Mouse (Mus musculus) intestine, embryonic 15.5 days (tissue): Measurements from ENCODE around the gene Nrip1. TPM values are rescaled to one million over a fixed set of nuclear protein-coding genes. Genes with fewer than 3 reads are reported as not detected.

ENCODE experiments used
- ATAC-seq: fragments of 200-750 bp; cut with Nextera tagmentation; 2 replicates; pipeline ENCODE4 v1.8.0; 2017; ENCODE audit warnings: moderate TSS enrichment, moderate library complexity
- H3K27ac ChIP-seq: fragments of 300-500 bp; sonication (generic); 2 replicates; pipeline ENCODE4 v1.5.1; 2015; ENCODE audit warnings: mild to moderate bottlenecking, inconsistent platforms
- H3K27me3 ChIP-seq: fragments of 300-500 bp; sonication (generic); replicated peaks from 2 replicates; pipeline ENCODE4 v1.6.1; 2015; ENCODE audit warnings: inconsistent platforms
- H3K36me3 ChIP-seq: fragments of 300-500 bp; sonication (generic); 2 replicates; pipeline ENCODE4 v1.6.1; 2015; ENCODE audit warnings: inconsistent platforms
- H3K4me1 ChIP-seq: fragments of 300-500 bp; sonication (generic); replicated peaks from 2 replicates; pipeline ENCODE4 v1.6.1; 2015; ENCODE audit warnings: inconsistent platforms
- H3K4me2 ChIP-seq: fragments of 300-500 bp; sonication (generic); replicated peaks from 2 replicates; pipeline ENCODE4 v1.6.1; 2015; ENCODE audit warnings: mild to moderate bottlenecking, inconsistent platforms
- H3K4me3 ChIP-seq: fragments of 300-500 bp; sonication (generic); replicated peaks from 2 replicates; pipeline ENCODE4 v1.5.1; 2015; ENCODE audit warnings: inconsistent platforms
- H3K9ac ChIP-seq: fragments of 300-500 bp; sonication (generic); 2 replicates; pipeline ENCODE4 v1.6.1; 2015; ENCODE audit warnings: inconsistent platforms
- H3K9me3 ChIP-seq: fragments of 300-500 bp; sonication (generic); 2 replicates; pipeline ENCODE4 v1.6.1; 2016; ENCODE audit warnings: inconsistent platforms
- WGBS: fragments of 180-500 bp; shearing (Covaris S2); methylation state at CpG from one replicate; pipeline ENCODE4 v1.1.7; 2015; 5-methylcytosine and 5-hydroxymethylcytosine counted together
- polyA plus RNA-seq: library from polyadenylated mRNA; unstranded; fragments of >200 nt; fragmentation: Nextera tagmentation; extraction: Ambion mirVana; gene quantifications from 2 replicates; pipeline ENCODE4 v1.2.1, GENCODE M21; 2015

The Nrip1 gene
- polyA plus RNA-seq, 1 experiment from 2014 or later: 36.6 TPM

- H3K36me3 ChIP-seq: no peaks in the 10 kb centered on the region
- no peak overlapping the region for H3K4me2 ChIP-seq
- H3K9ac ChIP-seq: no peak overlapping the region
- no peaks in the 10 kb centered on the region for H3K4me1 ChIP-seq
- no peaks in the 10 kb centered on the region for H3K27me3 ChIP-seq
- H3K4me3 ChIP-seq: no peak overlapping the region
- no peak overlapping the region for H3K27ac ChIP-seq
- no peak for ATAC-seq
- WGBS: 92% methylated on average over 6 of the region's 6 CpGs
- H3K9me3 ChIP-seq: no peaks in the 10 kb centered on the region
Observed at GRCm38 (mm10) chr16:76303436-76303835, 70.2 kb downstream of the Nrip1 start.

- WGBS: 44% methylated on average over 7 of the region's 7 CpGs
- peak; percentile 26; the same call in 1 of the 2 replicates for ATAC-seq
- H3K4me3 ChIP-seq: no peak overlapping the region
- no peak overlapping the region for H3K4me2 ChIP-seq
- H3K27ac ChIP-seq: no peak overlapping the region
- H3K4me1 ChIP-seq: no peaks in the 10 kb centered on the region
- H3K27me3 ChIP-seq: no peaks in the 10 kb centered on the region
- H3K9ac ChIP-seq: no peak overlapping the region
- H3K36me3 ChIP-seq: no peaks in the 10 kb centered on the region
- H3K9me3 ChIP-seq: no peaks in the 10 kb centered on the region
Observed at GRCm38 (mm10) chr16:76301728-76302050, 71.9 kb downstream of the Nrip1 start.

DNA sequence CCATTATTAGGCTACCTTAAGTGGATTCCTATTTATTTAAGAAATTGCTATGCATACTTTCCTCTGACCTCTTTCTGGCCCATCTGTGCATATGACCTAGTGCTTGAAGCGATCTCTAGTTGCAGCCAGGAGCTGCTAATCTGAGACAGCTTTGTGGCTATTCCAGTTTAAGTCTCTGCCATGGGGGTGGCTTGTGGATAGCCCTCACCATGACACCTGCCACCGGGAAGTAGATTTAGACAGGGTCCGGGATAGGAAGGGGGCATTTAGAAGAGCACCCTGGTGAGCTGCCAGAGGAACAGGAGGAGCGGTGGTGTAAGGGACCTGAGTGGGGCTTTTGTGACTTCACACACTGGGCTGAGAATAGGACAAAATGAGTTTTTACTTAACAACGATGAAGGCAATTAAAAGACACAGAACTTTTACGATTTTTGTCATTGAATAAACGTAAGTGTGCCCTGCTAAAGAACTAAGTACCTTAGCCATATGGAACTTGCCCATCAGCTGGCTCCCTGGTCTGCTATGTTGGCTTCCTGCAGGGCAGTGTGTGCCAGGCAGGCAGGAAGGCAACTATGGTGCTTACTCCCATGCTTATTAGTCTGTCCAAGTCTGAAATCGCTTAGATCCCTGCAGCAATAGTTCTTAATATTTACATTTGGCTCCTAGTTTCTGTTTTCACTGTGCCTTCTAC lies 72.4 kb downstream of the Nrip1 start:
- no peaks in the 10 kb centered on the region for H3K9me3 ChIP-seq
- no peaks in the 10 kb centered on the region for H3K27me3 ChIP-seq
- H3K4me2 ChIP-seq: no peak overlapping the region
- no peaks in the 10 kb centered on the region for H3K4me1 ChIP-seq
- H3K9ac ChIP-seq: no peak overlapping the region
- WGBS: 72% methylated on average over 8 of the region's 8 CpGs
- H3K4me3 ChIP-seq: no peak overlapping the region
- H3K27ac ChIP-seq: no peak overlapping the region
- H3K36me3 ChIP-seq: no peaks in the 10 kb centered on the region
- ATAC-seq: 0 out of 2 replicates have a peak, but pooled peaks have one; percentile 22

DNA sequence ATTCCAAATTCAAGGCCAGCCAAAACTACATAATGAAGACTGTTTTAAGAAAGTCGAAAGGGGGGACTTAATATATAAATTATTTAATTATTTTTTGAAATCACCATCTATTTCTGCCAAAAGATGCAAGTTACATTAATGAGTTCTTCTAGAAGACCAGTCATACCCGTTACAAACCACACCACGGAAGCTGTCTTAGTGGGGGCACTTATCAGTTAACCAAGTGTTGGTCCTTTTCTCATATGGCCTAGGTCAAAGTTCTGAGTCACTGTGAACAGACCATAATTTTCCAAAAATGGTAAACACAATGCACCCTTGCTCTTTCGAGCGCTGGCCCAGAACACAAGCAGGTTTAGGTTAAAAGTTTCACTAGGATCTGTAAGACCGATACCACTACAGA lies 73.2 kb downstream of the Nrip1 start:
- no peak for ATAC-seq
- Histone ChIP-seq H3K9ac (no peak overlapping the region), H3K9me3 (no peaks in the 10 kb centered on the region), H3K4me2 (no peak overlapping the region), H3K4me3 (no peak overlapping the region), H3K27ac (no peak overlapping the region), H3K4me1 (no peaks in the 10 kb centered on the region), H3K36me3 (no peaks in the 10 kb centered on the region), H3K27me3 (no peaks in the 10 kb centered on the region)
- WGBS: 89% methylated on average over 6 of the region's 6 CpGs

DNA sequence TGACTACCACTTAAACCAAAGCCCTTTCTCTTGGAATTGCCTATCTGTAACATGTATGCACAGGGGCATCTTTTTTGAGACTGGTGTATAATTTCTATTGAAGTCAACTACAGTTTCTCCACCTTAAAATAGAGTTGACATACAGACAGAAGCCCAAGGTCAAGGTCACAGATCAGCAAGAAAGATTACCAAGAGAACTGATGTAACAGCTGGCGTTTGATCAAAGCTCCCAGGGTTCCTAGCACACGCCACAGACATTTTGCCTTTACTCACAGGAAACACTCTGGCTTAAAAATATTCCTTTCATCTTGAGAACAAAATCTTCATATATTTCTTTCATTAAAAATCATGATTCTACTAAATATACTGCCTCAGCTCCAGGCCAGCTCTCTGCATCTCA lies 74.1 kb downstream of the Nrip1 start:
- Histone ChIP-seq H3K4me2 (no peak overlapping the region), H3K9me3 (no peaks in the 10 kb centered on the region), H3K27me3 (no peaks in the 10 kb centered on the region), H3K4me1 (no peaks in the 10 kb centered on the region; the same call in 1 of the 2 replicates), H3K27ac (no peak overlapping the region), H3K4me3 (no peak overlapping the region), H3K9ac (no peak overlapping the region), H3K36me3 (peaks cover 3% of the 10 kb centered on the region; the same call in 1 of the 2 replicates)
- no peak for ATAC-seq
- 57% methylated on average over 2 of the region's 2 CpGs for WGBS

- no peaks in the 10 kb centered on the region for H3K9me3 ChIP-seq
- no peak overlapping the region for H3K4me2 ChIP-seq
- no peaks in the 10 kb centered on the region for H3K27me3 ChIP-seq
- peaks cover 2% of the 10 kb centered on the region for H3K4me1 ChIP-seq
- no peak overlapping the region for H3K4me3 ChIP-seq
- ATAC-seq: no peak
- H3K27ac ChIP-seq: no peak overlapping the region
- no peak overlapping the region for H3K9ac ChIP-seq
- H3K36me3 ChIP-seq: peaks cover 27% of the 10 kb centered on the region
- 85% methylated on average over 14 of the region's 14 CpGs for WGBS
Observed at GRCm38 (mm10) chr16:76295322-76295721, 78.3 kb downstream of the Nrip1 start.

GRCm38 (mm10) chr16:76294550-76294949 lies 79.1 kb downstream of the Nrip1 start:
- H3K27ac ChIP-seq: peak overlapping the region; percentile 54
- ATAC-seq: peak; percentile 11; the same call in 1 of the 2 replicates

DNA sequence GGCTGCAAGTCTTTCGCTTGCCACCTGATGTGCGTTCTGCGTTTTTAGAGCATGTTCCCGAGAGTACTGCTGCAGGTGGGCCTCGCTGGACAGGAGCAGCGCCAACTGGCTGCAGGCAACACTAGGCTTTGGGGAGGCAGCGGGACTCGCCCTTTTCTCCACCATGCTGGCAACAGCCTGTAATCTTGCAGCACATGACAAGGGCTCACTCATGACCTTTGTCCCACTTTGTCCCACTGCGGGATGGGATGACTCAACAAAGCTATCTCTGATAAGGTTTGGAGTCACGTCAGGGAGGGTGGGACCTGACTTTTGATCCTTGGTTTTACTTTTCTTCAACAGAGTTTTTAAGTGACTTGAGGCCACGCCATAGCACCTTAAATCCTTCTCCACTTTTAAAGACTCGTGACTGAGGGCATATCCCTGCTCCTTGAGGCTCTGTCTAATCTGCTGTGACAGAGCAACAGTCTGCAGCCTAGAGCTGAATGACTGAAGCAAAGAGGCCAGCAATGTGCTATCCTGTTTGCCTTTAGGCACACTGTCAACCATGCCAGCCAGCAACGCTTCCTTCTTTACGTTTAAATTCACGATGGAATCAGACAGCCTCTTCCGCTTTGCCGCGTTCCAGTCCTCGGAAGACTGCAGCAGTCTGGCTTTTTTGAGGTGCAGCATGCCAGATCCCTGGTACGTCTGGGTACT lies 79.7 kb downstream of the Nrip1 start:
- peak; percentile 96 for ATAC-seq
- no peaks in the 10 kb centered on the region for H3K9me3 ChIP-seq
- H3K9ac ChIP-seq: no peak overlapping the region
- H3K27me3 ChIP-seq: no peaks in the 10 kb centered on the region
- no peak overlapping the region for H3K4me3 ChIP-seq
- H3K27ac ChIP-seq: peak overlapping the region; percentile 54
- no peak overlapping the region; the same call in 1 of the 2 replicates for H3K4me2 ChIP-seq
- WGBS: 73% methylated on average over 20 of the region's 20 CpGs
- H3K4me1 ChIP-seq: peaks cover 2% of the 10 kb centered on the region
- H3K36me3 ChIP-seq: peaks cover 27% of the 10 kb centered on the region

More at GRCm38 (mm10) chr16:76294550-76294949, 79.1 kb downstream of the Nrip1 start:
- Histone ChIP-seq H3K4me3 (no peak overlapping the region), H3K9ac (no peak overlapping the region), H3K4me1 (peaks cover 2% of the 10 kb centered on the region), H3K36me3 (peaks cover 27% of the 10 kb centered on the region), H3K4me2 (no peak overlapping the region; the same call in 1 of the 2 replicates), H3K27me3 (no peaks in the 10 kb centered on the region), H3K9me3 (no peaks in the 10 kb centered on the region)
- 75% methylated on average over 15 of the region's 15 CpGs for WGBS

DNA sequence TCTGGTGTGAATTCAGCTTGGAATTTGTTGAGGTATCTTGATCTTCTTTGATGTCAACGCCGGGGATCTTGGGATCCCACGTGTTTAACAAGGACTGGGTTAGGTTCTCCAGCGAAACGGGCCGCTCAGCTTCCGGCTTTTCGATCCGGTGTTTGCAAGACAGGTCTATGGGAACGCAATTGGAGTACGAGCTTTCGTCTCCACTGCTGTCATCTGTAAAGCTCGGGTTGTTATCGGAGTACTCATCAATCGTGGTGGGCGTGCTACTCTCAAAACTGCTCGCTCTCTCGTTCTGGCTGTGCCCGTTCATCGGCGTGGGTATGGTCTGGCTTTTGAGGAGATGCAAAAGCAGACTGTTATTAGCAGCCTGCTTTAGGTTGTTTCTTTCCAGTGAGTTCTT lies 80.5 kb downstream of the Nrip1 start:
- Histone ChIP-seq H3K9ac (no peak overlapping the region), H3K27ac (no peak overlapping the region), H3K36me3 (peaks cover 27% of the 10 kb centered on the region), H3K4me2 (no peak overlapping the region), H3K4me1 (peaks cover 2% of the 10 kb centered on the region), H3K9me3 (no peaks in the 10 kb centered on the region), H3K4me3 (no peak overlapping the region), H3K27me3 (no peaks in the 10 kb centered on the region)
- ATAC-seq: peak; percentile 3; the same call in 1 of the 2 replicates
- whole genome bisulfite sequencing: 93% methylated on average over 21 of the region's 21 CpGs

- Histone ChIP-seq H3K27me3 (no peaks in the 10 kb centered on the region), H3K36me3 (peaks cover 27% of the 10 kb centered on the region), H3K4me3 (no peak overlapping the region), H3K4me2 (no peak overlapping the region), H3K27ac (no peak overlapping the region), H3K9me3 (no peaks in the 10 kb centered on the region), H3K9ac (no peak overlapping the region), H3K4me1 (peaks cover 2% of the 10 kb centered on the region)
- no peak for ATAC-seq
- WGBS: 62% methylated on average over 15 of the region's 15 CpGs
Observed at GRCm38 (mm10) chr16:76292656-76293055, 81.0 kb downstream of the Nrip1 start.

DNA sequence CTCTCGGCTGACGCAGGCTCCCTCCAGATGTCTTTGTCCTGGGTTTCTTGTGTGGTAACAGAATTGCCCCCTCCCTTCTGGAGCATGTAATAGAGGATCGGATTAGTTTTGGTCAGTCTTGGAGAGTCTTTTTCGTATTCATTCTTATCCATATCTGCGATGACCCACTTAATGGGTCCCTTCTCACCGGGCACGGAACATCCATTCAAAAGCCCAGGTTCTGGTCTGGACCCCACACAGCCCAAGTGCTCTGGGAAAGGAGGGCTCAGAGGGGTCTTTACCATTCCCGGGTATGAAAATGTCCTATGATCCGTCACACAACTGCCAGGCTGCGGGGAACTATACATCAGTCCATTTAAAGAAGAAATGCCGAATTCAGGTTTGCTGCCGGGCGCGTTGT lies 82.3 kb downstream of the Nrip1 start:
- Histone ChIP-seq H3K4me2 (no peak overlapping the region), H3K4me3 (no peak overlapping the region), H3K27ac (no peak overlapping the region), H3K36me3 (peaks cover 27% of the 10 kb centered on the region), H3K9me3 (no peaks in the 10 kb centered on the region), H3K4me1 (peaks cover 2% of the 10 kb centered on the region), H3K27me3 (no peaks in the 10 kb centered on the region), H3K9ac (no peak overlapping the region)
- 96% methylated on average over 14 of the region's 14 CpGs for WGBS
- no peak for ATAC-seq

- WGBS: 75% methylated on average over 2 of the region's 2 CpGs
- no peak overlapping the region for H3K27ac ChIP-seq
- ATAC-seq: no peak
- no peak overlapping the region for H3K4me2 ChIP-seq
- no peaks in the 10 kb centered on the region for H3K27me3 ChIP-seq
- H3K4me1 ChIP-seq: peaks cover 2% of the 10 kb centered on the region
- no peak overlapping the region for H3K4me3 ChIP-seq
- H3K36me3 ChIP-seq: peaks cover 24% of the 10 kb centered on the region
- H3K9me3 ChIP-seq: no peaks in the 10 kb centered on the region
- H3K9ac ChIP-seq: no peak overlapping the region
Observed at GRCm38 (mm10) chr16:76289495-76289894, 84.1 kb downstream of the Nrip1 start.

GRCm38 (mm10) chr16:76283796-76284195 lies 89.8 kb downstream of the Nrip1 start:
- Histone ChIP-seq H3K4me1 (no peaks in the 10 kb centered on the region), H3K9me3 (no peaks in the 10 kb centered on the region), H3K4me3 (no peak overlapping the region), H3K36me3 (no peaks in the 10 kb centered on the region), H3K27me3 (no peaks in the 10 kb centered on the region), H3K9ac (no peak overlapping the region), H3K27ac (no peak overlapping the region), H3K4me2 (no peak overlapping the region)
- WGBS: 49% methylated on average over 3 of the region's 3 CpGs
- ATAC-seq: no peak
